Mouse (Mus musculus) E14TG2a.4 (cell line): Measurements from ENCODE around the gene Plcxd3.

ENCODE experiments used
- CTCF ChIP-seq: conservative IDR thresholded peaks from 2 replicates; pipeline ENCODE4 v1.5.1; 2014; ENCODE audit warnings: low read length
- NANOG ChIP-seq: IDR thresholded peaks from 2 replicates; pipeline ENCODE4 v1.6.1; 2014; ENCODE audit warnings: borderline replicate concordance, low read length, mixed read lengths
- POU5F1 ChIP-seq: IDR thresholded peaks from 2 replicates; pipeline ENCODE4 v1.6.1; 2014; ENCODE audit warnings: low read length, borderline replicate concordance

- no peak for TF ChIP-seq CTCF
- TF ChIP-seq POU5F1: no peak
- TF ChIP-seq NANOG: no peak
Measured at GRCm38 (mm10) chr15:4561431-4561970, 186.2 kb downstream of the Plcxd3 start.
